Mouse (Mus musculus) left cerebral cortex, postnatal 25 days (tissue): ENCODE data around the gene Sec13. TPM values are rescaled to one million over a fixed set of nuclear protein-coding genes. Genes with fewer than 3 reads are reported as not detected.

Experiments used
- DNase-seq, 2 experiments: peaks; one replicate each; pipeline ENCODE4 v3.0.0; 2022; ENCODE audit warnings: low spot score in 2 of 2, mixed read lengths in 1 of 2
- intact Hi-C: fragments of 180-260 bp; cut with DNase I; formaldehyde crosslinking; loops from one replicate; pipeline ENCODE4 v1.15.1; 2025
- total RNA-seq, 2 experiments: library from RNA; stranded (reverse); gene quantifications; 2 replicates each; pipeline ENCODE4 v1.2.3; 2021

Gene Sec13
- 10 to 100 TPM; 69.4 to 70.6 TPM for total RNA-seq

DNA sequence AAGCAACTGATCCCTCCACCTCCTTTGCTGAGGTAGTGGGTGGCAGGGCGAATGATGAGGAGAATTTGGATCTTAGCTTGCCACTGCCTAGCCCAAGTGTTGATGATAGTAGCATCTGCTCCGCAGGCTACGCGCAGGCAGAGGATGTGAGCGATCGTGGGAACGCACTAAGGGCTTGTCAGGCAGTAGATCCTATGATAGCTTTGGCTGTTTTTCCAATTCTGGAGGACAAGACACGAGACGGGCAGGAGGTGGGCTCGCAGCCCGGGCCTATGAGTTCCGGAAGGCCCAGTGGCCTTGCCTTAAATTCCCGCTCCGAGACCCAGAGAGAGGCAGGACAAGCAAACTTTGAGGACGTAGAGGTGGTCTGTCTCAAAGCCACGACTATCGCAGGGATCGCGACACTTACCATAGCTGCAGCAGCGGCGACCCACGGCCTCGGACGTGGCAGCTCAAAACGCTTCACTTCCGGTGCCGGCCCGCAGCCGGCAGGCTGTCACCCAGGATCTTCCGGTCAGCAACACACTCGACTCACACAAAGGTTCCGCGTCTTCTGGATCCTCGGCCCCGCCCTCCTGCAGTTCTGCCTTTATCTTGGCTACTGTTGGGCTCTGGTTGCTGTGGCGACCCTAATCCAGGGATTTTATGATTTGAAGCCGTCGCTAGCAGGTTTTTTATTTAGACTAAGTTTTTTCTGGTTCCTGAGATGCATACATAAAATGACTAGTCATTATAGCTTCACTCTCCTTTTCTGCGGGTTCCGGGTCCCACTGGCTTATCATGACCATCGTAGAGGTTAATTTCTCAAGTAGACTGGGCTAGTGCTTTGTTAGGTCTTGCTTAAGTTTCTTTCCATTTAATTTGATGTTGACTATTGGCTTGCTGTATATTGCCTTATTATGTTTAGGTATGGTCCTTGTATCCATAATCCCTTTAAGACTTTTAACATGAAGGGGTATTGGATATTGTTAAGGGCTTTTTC, at the start of gene Sec13:
Sec13 (minus strand) TSS at position 508 of the 982 bp plus-strand sequence.
- peak; percentile 88 to 91 for DNase-seq
- intact Hi-C loops: no loop called here

- no peak for DNase-seq
These were observed 47.0 kb upstream of the Sec13 start for GRCm38 (mm10) chr6:113787459-113787968.

GRCm38 (mm10) chr6:113785658-113786057, 45.1 kb upstream of the Sec13 start:
- no peak for DNase-seq
- intact Hi-C loops: no loop called here

More at GRCm38 (mm10) chr6:113787459-113787968, 47.0 kb upstream of the Sec13 start:
- intact Hi-C loops: no loop called here

DNA sequence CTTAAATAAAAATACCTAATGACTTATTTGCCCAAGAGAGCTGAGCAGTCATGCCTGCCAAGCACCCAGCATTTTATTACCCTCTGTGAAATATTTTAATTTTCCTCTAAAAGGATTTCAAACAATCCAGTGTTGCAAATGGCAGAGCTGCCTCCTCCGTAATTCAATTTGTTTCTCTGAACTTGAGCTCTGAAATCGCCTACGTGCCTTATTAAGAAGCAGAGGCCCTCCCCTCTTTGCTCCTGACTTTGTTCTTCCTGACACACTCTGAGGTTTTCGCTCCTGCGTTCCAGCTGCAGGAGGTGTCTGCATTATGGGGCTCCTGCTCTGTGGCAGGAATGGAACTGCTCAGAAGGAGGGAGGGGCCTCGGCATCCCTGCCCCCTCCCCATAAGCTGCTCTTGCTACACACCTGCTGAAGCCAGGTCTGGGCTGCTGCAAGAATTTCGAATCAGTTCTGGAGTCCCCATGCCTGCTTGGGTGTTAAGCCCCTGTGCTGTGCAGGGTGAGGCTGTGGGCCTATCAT, 37.7 kb upstream of the Sec13 start:
- no peak for DNase-seq
- intact Hi-C loops: no loop called here

- DNase-seq: peak in 1 of 2 experiments; percentile 83
- intact Hi-C loops: no loop called here
These were observed 28.3 kb upstream of the Sec13 start for GRCm38 (mm10) chr6:113768804-113769203.

DNA sequence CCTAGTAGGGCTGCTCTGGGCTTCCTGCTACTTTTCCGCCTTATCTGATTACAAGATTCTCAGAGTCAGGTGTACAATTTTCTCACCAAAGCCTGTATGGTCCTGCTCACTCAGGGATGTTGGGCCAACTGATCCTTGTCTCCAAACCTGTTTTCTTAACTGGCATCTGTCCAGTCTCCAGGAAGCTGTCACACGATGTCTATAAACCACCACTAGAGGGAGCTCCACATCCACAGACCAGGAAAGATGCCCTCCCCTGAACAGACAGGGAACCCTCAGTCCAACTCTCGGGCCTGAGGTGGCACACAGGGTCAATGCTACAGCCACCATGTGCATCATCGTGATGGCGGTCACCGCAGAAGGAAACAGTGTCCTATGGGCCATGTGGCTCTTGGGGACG, 21.1 kb upstream of the Sec13 start:
- intact Hi-C loops: loop anchor here (1.0 kb wide), 1 partner anchor 310 kb away; no protein-coding TSS in a partner anchor
- peak; percentile 60 to 71 for DNase-seq

- no peak for DNase-seq
- intact Hi-C loops: no loop called here
These were observed 8.7 kb upstream of the Sec13 start for GRCm38 (mm10) chr6:113749119-113749685.

DNA sequence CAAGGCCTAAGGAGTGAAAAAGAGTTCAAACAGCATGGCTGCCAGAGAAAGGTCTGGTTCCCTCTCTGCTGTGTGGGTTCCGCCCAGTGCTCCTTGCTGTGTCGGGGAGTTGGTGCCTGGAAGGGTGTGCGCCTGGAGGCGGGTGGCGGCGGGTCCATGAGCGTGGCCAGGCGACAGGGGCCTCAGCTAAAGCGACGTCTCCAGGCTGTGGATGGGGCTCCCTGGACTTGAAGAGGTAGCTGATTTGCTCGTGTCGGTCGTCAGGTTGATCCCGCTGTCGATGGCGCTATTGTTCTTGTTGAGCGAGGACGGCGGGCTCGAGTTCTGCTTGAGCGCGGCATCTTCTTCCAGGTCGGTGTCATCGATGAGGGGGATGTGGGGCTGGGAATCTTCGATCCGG, 7.8 kb upstream of the Sec13 start:
- intact Hi-C loops: no loop called here
- DNase-seq: peak in 1 of 2 experiments; percentile 34

GRCm38 (mm10) chr6:113747284-113747683, 6.7 kb upstream of the Sec13 start:
- intact Hi-C loops: no loop called here
- DNase-seq: peak in 1 of 2 experiments; percentile 73

GRCm38 (mm10) chr6:113745117-113745516, 4.6 kb upstream of the Sec13 start:
- peak in 1 of 2 experiments; percentile 27 for DNase-seq
- intact Hi-C loops: no loop called here

DNA sequence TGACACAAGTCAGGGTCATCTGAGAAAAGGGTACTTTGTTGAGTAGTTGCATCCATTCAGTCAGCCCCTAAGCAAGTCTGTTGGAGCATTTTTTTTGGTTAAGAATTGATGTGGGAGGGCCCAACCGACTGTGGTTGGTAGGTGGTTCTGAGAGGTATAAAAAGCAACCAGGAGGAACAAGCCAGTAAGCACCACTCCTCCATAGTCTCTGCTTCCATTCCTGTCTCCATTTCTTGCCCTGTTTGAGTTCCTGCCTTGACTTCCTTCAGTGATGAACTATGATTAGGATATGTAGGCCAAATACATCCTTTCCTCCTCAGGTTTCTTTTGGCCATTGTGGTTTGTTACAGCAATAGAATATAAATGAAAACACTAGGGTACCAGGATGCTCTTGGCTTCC, 2.6 kb upstream of the Sec13 start:
- intact Hi-C loops: no loop called here

GRCm38 (mm10) chr6:113742321-113742720, 1.8 kb upstream of the Sec13 start:
- intact Hi-C loops: no loop called here
- DNase-seq: peak in 1 of 2 experiments; percentile 80

More for the DNA sequence above, 2.6 kb upstream of the Sec13 start:
- DNase-seq: peak in 1 of 2 experiments; percentile 79

DNA sequence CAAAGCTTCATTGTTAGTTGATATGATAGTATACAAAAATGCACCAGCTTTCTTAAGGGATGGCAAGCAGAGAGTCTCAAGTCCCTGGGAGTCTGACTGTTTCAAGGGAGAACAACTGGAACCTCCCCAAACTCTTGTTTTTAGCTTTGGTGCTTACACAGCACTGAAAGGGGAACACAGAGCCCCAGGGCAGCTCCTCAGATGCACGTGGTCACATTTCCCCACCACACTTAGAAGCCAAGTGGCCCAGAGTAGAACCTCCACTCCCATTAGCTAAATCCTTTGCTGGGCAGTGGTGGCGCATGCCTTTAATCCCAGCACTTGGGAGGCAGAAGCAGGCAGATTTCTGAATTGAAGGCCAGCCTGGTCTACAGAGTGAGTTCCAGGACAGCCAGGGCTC, 882 bp upstream of the Sec13 start:
- intact Hi-C loops: no loop called here
- peak in 1 of 2 experiments; percentile 40 for DNase-seq

DNA sequence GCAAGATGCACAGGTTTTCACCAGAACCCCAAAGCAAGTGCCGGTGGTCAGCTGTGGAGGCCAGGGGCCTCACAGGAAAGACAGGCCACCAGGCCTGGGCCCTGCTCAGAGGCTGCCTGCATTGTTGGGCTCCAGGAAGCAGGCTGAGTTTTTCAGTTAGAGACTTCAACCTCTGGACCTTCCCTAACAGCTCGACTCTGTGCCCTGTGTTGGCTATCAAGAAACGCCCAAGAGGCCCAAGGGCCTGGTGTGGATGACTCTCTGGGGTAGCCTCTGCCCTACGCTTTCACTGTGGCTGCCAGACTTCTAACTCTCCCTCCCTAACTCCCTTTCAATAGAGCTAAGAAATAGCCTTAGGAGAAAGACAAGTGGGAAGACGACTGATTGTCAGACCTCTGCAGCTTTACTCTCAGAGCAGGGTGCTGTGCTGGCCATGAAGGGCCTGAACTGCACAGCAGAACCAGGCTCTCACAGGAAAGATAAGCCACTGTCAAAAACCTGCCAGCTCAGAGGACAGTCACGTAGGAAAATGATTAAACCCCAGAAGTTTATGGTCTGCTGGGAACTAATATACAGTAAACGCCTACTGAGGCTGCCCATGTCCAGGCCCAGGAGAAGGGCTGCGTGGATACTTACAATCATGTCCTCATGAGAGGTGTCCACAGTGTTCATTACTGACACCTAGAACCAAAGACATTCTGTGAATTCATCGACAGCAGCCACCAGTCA, 3.1 kb downstream of the Sec13 start:
- no peak for DNase-seq
- intact Hi-C loops: no loop called here

DNA sequence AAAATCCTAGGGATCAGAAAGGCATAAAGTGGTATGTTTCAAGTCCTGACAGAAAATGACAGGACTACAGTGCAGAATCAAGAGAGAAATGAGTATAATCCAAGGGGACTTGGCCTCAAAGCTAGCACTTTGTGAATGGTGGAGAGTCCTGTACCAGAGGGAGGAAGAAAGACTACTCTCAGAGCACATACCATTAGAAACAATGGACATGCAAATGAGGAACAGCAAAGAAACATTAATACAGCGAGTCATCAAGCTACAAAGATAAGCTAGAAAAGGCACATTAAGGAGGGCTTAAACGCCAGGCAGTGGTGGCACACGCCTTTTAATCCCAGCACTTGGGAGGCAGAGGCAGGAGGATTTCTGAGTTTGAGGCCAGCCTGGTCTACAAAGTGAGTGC, 9.2 kb downstream of the Sec13 start:
- intact Hi-C loops: no loop called here
- DNase-seq: no peak

GRCm38 (mm10) chr6:113728181-113728580, 12.4 kb downstream of the Sec13 start:
- intact Hi-C loops: no loop called here

DNA sequence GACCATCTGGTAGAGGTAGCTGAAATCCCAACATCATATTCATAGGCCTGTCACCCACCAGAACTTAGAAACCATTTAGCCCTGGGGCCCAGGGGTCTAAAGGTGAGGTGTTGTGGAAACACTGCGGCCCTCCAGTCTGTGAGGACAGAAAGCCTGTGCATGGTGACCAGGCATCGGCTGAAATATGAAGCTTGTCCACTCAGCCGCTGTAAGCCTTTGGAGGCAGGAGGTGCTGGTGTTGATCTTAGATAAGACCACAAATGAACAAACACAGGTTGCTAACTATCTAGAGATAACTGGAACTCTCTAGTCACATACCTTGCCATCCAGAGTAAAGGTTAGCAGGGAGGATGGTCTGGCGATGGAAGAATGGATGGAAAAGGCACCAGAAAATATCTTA, 19.5 kb downstream of the Sec13 start:
- DNase-seq: no peak
- intact Hi-C loops: no loop called here

More at GRCm38 (mm10) chr6:113728181-113728580, 12.4 kb downstream of the Sec13 start:
- no peak for DNase-seq

DNA sequence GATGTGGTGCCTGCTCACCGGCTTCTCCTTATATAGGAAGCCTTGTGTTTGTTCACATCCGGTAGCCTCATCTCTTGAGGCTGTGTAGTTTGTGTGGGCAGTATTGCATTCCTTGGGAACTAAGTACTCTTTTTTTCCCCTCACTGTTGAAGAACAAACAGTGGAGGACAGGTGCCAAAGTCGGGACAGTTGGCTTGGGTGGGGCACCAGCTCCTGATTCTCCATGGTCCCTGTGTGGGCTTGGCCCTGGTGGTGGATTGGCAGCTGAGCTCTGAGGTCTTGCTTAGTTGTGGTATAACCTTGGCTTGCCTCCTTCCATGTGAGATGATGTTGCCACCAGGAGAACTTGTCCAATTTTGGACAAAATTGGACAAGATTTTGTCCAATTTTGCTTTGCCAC, 20.7 kb downstream of the Sec13 start, which contains the start of gene Ghrl:
Ghrl (minus strand) TSS at position 3 of the 400 bp plus-strand sequence.
- intact Hi-C loops: no loop called here
- DNase-seq: no peak

DNA sequence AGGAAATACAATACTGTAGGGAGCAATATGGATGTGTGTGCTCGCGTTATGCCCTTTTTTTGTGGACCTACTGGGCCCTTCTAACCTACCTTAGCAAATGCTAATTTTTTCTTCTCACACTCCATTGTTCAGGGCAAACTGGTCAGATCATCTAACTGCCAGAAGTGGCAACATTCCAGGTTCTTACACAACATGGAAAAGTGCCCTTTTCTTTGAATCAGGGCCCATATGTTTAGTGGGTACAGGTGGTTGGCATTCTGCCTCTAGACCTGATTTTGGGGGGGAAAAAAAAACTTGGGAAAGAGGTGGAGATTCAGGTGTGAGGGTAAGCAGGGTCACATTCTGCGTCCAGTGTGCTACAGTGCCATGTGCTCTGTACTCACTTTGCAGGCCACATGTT, 23.0 kb downstream of the Sec13 start:
- intact Hi-C loops: no loop called here
- DNase-seq: no peak
